ENCODE assay signal across 8 mouse cellular contexts in genomic region chr4:8367487-8368276, GRCm38 (mm10).
DNase-seq lines count a peak whose midpoint lies in the region; ATAC-seq lines count a peak whose summit lies in the region.

No protein-coding gene starts in this region.

- H3K27ac ChIP-seq in kidney, embryonic 14.5 days (ENCODE audit: low read depth, low read length): no peak overlapping the region

- no peaks in the 10 kb centered on the region for H3K4me1 ChIP-seq in kidney, embryonic 14.5 days (ENCODE audit: control insufficient read depth, insufficient read depth, low read length)

- no peaks in the 10 kb centered on the region for H3K9me3 ChIP-seq in kidney, embryonic 14.5 days (ENCODE audit: control insufficient read depth, low read length)

- WGBS in kidney, embryonic 14.5 days: 65% methylated on average over 13 of the region's 13 CpGs

- H3K4me3 ChIP-seq in kidney, embryonic 14.5 days (ENCODE audit: low read length): no peak overlapping the region

- H3K27me3 ChIP-seq in kidney, embryonic 14.5 days (ENCODE audit: control insufficient read depth, insufficient read depth, low read length): no peaks in the 10 kb centered on the region

- no peak overlapping the region for H3K9ac ChIP-seq in kidney, embryonic 14.5 days (ENCODE audit: low read depth, low read length)

- DNase-seq in cerebellum, adult 9-10 months: peak; percentile 41
- no peak for DNase-seq in cerebellum, postnatal 36 days
- DNase-seq in urinary bladder, postnatal 14 days (ENCODE audit: low spot score): peak; percentile 29
- DNase-seq in urinary bladder, postnatal 4 days (ENCODE audit: low spot score in 2 of 2): no peak
- peak; percentile 15 to 27 for DNase-seq in heart, adult 9 months (ENCODE audit: low spot score in 2 of 2)
- peak; percentile 76 for DNase-seq in mesoderm, embryonic 11.5 days (ENCODE audit: low read depth, low spot score)
- DNase-seq in yolk sac, embryonic 10.5 days (ENCODE audit: low spot score): peak; percentile 22

- no peaks in the 10 kb centered on the region for H3K36me3 ChIP-seq in kidney, embryonic 14.5 days (ENCODE audit: control insufficient read depth, insufficient read depth, low read length)

- no peak overlapping the region for H3K4me2 ChIP-seq in kidney, embryonic 14.5 days (replicated peaks; ENCODE audit: low read depth, low read length)

- ATAC-seq in kidney, embryonic 14.5 days (ENCODE audit: low FRiP score, low TSS enrichment): peak; percentile 75

Comparison
In these comparisons a context has a peak if more than half of its experiments do, and no peak if none do; other contexts are left out.
1. DNase-seq: peak in cerebellum, adult 9-10 months (single experiment), urinary bladder, postnatal 14 days (single experiment), heart, adult 9 months (2 of 2), mesoderm, embryonic 11.5 days (single experiment) and yolk sac, embryonic 10.5 days (single experiment); none in cerebellum, postnatal 36 days (0 of 2) and urinary bladder, postnatal 4 days (0 of 2).